Mouse (Mus musculus): Measurements from ENCODE around the gene Fignl1.

The Fignl1 gene

DNA sequence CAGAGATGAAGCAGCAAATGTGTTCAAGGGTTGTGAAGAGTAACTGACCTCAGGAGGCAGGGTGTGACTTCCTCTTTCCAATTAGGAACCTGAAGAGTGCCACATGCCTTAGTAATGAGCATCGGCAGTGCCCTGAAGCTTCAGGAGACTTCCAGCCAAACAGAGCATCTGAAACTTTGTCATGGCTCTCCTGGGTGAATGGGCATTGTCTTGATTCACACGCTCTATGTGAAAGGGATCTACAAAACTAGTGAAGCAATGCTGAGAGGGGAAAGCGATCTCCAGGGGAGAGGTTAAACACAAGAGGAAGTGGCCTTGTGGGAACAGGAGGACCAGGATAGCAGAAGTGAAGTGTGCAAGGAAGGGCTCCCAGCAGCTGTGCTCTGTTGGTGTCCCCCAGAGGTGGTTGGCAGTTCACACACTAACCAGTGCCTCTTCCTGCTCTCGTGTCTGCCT lies 45.5 kb downstream of the Fignl1 start:
- DNase-seq: no peak

DNA sequence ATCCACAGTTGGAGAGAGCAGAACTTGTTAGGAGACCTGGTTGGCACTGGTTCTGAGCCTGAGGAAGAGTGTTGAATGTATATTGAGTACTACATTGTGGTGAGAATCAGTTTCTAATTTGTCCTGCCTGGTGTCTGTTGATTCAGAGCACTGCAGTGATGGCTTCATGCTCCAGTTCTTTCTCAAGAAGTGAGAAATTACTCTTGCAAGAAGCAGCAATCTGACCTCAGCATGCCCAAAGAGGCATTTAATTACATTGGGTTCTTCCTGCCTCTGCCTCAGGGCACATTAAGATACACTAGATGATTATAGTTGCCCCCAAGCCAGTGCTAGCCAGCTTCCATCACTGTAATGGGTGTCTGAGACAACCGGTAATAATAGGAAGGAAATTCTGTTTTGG lies 49.9 kb downstream of the Fignl1 start:
- DNase-seq: no peak

DNA sequence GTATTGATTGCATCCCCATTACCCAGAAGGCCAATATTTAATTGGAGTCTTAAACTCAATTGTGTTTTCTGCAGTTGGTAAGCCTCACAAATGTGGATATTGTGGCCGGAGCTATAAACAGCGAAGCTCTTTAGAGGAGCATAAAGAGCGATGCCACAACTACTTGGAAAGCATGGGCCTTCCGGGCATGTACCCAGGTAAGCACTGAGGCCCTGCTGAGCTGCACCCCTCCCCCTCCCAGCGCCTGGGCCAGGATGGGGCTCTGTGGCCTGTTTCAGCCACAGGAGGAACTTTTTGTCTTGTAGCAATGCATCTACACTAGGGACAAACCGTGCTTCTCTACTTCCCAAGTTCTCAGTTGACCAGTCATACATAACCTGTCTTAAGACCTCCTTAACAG lies 50.6 kb downstream of the Fignl1 start:
- no peak for DNase-seq

DNA sequence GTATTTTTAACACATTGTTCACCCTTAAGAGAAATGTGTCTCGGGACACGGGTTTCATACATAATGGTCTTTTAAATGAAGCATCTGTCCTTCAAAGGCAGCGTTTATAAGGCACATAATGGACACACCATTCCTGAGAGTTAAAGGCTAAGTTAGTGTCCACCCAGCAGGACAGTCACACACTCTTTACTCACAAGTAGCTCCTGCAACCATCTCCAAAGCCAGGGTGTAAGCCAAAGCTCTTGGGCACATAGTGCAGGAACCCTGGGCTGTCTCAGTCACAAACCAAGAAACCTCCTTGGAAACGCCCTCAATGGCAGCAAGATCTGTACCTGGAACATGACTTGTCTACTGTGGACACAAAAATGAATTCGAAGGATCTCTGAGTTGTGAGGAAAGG lies 55.9 kb downstream of the Fignl1 start:
- no peak for DNase-seq

DNA sequence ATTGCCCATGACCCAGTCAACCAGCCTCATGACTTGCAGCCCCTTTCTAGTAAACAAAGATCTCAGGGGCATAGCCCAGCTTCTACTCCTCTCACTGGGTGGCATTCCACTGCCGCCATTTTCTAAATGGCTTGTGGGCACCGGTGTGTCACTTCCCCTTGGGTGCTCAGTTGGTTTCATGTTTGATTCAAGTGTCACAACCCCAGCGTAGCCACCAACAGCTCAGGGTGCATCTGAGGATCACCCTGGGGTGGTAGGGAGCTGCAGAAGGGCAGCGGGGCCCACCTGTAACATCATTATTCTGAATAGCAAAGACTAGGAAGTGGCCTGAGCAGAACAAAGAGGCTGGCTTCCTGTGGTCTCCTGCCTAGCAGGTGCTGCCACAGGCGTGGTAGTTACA lies 57.7 kb downstream of the Fignl1 start:
- no peak for DNase-seq

DNA sequence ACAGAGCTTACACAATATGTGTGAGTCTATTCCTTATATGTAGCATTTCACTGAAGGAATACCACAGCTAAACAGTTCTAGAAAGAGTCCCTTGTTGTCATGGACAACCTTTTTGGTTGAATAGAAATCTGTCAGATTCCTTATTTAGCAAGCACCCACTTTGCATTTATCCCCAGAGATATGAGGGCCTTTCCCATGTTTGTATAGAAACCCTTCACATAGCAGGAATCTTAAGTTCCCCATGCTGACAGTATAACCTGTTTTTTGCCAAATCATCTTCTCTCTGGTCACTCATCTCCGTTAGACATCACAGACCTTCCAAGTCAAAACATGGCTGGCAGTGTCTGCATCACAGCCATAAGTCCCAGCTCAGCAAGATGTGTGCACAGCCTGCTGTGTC lies 64.5 kb downstream of the Fignl1 start:
- DNase-seq: no peak

DNA sequence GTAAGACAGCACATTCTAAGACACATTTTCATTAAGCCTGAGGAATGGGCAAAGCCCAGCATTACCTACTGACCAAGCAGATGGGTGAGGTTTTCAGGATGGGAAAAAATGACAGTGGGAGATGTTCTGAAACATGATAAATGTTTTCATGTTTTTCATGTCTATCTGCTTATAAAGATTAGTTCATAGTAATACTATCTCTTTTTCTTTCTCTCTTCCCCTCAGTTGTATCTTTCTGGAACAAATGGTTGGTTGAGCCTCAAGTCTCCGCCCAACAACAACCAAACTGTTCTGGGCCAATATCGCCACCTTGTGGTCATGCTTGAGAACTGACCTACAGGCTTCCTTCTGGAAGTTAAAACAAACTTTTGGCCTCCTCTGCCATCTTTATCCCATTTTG lies 66.1 kb downstream of the Fignl1 start:
- DNase-seq: peak in 1 of 2 experiments; percentile 41

DNA sequence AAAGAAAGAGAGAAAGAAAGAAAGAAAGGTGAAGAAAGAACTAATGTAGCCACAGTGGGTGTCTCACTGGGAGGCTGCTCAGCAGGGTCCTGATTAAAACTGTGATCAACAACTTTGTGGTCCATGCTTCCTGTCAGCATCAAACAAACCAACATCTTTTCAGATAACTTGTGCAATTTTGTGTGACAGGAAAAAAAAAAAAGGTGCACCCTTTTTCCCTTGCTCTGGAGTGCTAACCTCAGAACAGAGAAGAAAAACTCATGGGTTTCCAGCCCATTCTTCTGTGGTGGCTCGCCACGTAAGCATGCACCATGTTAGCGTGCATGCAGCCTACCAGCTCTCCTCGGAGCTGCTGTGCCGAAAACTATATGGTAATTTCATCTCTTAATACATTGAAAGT lies 67.2 kb downstream of the Fignl1 start:
- DNase-seq: no peak

DNA sequence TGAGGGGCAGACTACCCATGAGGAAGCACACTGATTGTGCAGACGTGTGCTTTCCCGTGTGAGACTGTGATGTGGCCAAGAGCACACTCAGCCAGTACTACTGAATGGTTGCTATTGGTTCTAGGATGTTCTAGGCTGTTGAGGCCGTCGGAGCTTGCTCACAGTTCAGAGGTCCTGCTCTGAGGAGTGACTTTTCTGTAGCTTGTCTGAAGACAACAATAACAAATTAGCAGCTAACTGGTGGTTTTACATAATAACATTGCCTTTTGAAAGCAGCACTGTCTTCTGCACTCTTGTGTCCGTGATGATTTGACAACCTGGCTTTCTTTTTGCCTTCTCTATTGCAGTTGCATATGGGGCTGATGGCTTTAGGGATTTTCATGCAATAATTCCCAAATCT lies 68.2 kb downstream of the Fignl1 start:
- no peak for DNase-seq

DNA sequence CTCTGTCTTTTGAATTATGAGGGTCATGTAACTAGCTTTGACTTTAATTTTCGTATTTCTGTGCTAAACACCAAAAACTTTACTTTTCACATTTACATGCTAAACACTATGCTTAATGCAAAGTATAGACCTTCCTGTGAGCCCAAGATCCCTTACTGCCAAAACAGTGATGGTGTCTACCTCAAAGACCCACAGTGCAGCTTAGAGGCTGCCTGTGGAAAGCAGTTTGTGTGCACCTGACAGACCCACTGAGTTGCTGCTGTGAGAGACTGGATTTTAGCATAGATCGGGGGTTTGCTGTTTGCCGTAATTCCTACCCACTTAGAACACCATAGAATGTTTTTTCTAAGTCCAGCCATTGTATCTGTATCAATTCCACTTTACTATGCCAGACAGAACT lies 69.7 kb downstream of the Fignl1 start:
- no peak for DNase-seq

DNA sequence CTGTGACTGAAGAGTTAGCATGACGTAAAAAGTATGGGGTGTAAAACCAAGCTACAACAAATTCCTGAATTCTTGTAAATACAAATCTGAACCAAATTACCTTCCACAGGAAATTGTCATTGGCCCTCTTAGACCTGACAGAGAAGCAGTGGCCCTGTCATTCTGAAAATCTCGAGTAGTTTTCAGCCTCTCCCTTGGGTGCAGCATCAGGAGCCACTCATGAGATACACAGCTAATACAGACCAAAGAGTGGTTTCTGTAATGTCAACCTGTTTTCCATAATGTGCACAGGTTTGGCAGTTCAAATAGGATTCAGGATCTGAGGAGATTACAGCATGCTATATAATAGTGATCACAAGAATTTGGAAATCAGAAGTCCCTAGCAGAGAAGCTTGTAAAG lies 71.2 kb downstream of the Fignl1 start:
- DNase-seq: no peak

All from kidney, adult 8-10 months (tissue).